Mouse (Mus musculus) E14TG2a.4 (cell line): ENCODE data around the gene Lamtor1.

ENCODE experiments used
- CTCF ChIP-seq: conservative IDR thresholded peaks from 2 replicates; pipeline ENCODE4 v1.5.1; 2014; ENCODE audit warnings: low read length
- NANOG ChIP-seq: IDR thresholded peaks from 2 replicates; pipeline ENCODE4 v1.6.1; 2014; ENCODE audit warnings: borderline replicate concordance, low read length, mixed read lengths

DNA sequence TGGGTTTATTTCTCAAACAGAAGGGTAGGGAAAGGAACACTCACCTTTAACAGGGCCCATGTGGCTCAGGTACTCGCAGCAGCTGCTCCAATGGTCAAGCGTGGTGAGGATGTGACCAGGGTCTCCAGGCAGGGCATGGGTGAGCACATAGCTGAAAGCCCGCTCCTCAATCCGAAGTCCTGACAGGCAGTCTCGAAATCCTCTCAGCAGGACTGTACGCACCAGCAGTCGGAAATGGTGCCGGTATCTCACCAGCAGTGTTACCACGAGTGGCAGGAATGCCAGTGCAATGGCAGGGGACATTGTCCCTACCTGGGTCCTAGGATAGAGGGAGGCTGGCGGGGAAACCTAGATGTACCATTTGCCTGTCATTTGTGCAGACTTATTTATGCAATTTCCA lies 3.7 kb upstream of the Lamtor1 start:
- TF ChIP-seq CTCF (no peak), NANOG (no peak)
